Mouse (Mus musculus) adrenal gland, postnatal 4 days (tissue): Measurements from ENCODE around the gene Ehd4. TPM values are rescaled to one million over a fixed set of nuclear protein-coding genes. Genes with fewer than 3 reads are reported as not detected.

Experiments used
- DNase-seq, 2 experiments: peaks; one replicate each; pipeline ENCODE4 v3.0.0; 2021 to 2022; ENCODE audit warnings: low spot score in 2 of 2, mixed read lengths in 2 of 2
- total RNA-seq, 2 experiments: library from RNA; stranded (reverse); gene quantifications; 2 replicates each; pipeline ENCODE4 v1.2.3; 2021

The Ehd4 gene
- total RNA-seq, 2 experiments from 2014 or later, result 46.6 to 47.0 TPM

DNA sequence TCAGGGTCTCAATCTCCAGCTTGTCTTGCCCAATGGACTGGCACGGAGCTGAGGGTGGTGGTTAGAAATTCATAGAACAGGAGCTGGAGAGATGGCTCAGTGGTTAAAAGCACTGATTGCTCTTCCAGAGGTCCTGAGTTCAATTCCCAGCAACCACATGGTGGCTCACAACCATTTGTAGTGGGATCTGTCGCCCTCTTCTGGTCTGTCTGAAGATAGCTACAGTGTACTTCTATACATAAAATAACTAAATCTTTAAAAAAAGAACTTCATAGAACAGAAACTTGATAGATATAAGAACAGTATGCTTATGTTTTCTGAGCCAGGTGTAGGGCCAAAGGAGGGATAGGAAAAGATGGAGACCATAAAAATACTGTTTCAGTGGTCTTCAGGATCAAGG is 72.0 kb downstream of the Ehd4 start:
- DNase-seq, result no peak

DNA sequence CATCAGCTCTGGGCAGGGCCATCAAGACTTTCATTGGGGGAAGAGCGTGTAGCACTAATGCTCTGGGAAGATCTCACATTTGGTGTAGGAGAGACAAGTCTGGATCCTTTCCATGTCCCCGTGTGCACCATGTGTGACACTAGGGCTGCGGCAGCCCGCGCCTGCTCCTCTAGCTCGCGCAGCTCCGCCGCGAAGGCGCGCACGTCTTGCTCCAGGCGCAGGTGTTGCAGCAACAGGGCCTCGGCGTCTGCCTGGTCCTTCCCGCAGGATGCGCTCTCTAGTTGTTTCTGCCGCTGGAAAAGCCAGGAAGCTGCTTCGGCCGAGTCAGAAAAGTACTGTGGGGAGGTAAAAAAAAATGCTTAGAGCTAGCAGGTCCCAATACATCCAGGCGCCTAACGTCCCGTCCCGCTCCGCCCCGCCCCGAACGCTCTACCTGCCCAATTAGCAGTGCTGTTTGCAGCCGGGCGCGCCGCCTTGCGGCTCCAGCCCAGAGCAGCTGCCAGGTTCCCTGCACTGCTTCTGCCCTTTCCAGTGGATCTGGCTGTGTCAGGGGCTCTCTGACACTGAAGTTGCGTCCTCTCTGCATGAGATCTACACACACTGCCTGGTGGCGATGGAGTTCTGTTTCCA is 78.2 kb downstream of the Ehd4 start:
- no peak for DNase-seq

DNA sequence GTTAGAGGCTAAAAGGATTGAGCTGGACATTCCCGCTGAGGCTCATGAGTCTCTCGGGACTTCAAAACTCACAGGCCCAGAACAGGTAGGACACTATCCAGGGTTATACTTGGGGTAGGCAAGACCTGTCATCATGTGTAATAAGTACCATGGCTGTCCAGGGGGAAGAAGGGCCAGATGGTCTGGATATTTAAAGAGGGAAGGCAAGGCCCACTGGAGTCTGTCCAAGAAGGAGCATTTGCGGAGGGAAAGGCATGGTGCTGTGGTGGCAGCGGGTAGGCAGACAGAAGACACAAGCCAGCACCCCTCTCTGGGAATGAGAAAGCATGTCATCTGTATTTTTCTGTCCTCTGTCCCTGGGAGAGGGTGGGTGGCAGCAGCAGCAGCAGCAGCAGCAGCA is 80.3 kb downstream of the Ehd4 start:
- DNase-seq, result no peak

DNA sequence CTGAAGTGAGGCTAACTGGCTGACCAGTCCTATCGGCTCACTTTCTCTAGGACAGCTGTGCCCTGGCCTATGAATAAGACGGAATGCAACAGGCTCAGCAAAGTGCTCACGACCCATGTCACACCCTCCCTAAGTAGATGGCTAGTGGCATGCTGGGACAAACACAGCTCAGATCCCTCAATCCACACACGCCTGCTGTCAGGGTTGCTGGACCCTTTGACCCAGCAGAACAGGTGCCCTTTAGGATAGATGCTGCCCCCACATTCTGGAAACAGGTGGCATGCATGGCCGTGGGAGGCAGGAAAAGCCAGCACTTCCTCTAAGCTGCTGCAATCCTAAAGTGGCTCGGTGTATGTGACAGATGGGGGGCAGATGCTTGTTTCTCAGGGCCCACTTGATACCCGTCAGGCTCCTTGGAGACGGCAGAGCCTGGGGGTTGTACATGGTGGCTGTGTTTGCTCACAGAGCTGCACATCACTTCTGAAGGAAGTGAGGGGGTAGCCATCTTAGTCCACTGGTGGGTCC is 84.9 kb downstream of the Ehd4 start:
- no peak for DNase-seq

DNA sequence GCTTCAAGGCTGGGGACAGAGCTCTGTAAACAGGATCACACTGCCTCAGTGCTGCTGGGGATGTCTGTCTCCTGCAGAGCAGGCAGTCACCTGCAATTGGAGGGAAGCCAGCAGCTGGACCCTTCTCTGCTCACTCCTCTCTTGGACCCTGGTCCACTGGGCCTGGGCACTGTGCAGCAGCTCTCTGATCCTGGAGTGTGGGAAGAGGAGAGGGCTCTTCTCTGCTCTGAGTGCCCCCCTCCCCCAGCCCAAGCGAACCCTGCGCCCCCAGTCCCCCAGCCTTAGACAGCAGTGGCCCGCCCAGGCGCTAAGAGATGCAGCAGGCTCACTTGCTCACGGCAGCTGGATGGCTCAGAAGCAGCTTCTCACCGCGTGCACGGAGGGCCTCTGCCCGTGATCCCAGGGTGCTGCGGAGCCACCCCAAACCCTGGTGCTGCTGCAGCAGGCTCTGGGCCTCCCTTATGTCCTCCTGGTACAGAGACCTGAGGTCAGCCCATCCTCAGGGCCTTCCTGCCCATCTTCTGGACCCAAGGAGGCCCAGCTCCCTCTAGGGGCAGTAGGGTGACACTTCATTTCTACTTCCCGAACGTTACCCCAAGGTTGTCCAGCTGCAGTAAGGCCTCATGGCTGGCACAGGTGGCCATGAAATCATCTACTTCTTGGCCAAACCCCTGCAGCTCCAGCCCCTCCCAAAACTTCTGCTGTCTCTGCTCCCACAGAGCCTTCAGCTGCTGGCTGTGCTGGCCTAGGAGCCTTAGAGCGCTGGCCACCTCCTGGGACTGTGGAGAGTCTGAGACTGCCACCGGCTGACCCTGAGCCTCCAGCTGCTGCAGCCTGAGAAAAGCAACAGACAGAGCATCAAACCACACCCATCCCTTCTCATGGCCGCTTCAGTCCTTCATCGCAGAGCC is 85.6 kb downstream of the Ehd4 start:
- no peak for DNase-seq

DNA sequence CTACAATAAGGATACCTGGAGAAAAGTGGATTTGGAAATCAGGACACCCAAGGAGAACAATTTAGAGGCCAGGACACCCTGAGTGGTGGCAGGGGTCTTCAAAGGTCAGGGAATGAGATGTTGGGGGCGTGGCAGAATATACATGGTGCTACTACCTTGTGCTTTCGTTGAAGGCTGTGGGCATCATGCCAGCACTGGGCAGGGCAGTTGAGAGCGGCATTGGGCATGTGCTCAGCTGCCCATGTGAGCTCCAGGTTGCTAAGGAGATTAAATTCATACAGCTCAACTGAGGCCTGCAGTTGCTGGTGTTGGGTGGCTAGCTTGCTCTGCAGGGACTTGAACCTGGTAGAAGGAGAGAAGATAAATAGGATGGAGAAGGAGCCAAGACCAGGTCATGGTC is 88.2 kb downstream of the Ehd4 start:
- no peak for DNase-seq

DNA sequence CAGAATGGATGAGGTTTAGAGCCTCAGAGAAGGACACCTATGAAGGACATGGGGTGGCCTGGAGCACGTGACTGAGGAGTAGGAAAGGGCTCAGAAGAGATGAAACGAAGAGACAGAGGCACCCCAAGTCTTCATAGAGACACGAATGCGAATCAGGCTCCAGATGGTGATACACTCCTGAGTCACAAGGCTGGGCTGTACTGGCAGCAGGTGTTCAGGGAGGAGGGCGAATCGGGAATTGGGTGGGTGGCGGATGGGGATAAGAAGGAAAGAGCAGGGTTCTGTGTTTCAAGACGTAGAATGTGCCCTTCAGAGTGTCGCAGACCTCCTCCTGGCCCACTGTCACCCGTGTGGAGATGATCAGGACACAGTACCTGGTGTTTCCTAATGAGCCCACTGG is 89.2 kb downstream of the Ehd4 start:
- no peak for DNase-seq

DNA sequence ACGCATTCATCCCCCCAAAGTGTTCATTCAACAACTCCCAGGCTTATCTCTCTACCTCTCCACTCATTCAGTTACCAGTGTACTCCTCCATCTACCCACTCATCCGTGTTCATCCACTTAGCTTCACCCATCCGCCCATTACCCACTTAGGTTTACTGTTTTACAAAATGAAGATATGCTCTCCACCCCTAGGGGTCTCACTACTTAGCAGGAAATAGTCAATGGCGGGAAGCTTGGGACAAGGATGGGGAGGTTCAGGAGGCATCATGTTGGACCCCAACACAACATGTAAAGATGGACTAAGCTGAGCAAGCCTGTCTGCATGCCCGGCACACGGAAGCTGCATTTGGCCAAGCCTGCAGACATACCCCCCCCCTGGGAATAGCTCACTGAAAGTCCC is 89.8 kb downstream of the Ehd4 start:
- no peak for DNase-seq

DNA sequence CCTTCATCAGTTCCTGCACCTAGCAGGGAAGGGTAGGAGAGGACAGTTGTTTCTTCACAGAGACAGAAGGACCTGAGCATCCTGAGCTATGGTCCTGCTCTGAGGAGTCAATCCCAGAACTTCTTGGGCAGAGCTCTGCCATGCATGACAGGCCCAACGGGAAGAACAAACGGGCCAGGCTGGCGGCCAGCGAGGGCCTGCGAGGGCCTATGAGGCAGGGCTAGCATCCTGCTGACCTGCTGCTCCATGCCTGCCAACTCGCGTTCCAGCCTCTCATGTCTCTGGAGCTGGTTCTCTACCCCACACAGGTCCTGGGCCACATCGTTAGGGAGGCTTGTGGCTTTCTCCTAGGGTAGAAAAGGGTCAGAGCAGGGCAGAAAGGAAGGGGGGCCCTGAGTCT is 92.2 kb downstream of the Ehd4 start:
- DNase-seq, result no peak

DNA sequence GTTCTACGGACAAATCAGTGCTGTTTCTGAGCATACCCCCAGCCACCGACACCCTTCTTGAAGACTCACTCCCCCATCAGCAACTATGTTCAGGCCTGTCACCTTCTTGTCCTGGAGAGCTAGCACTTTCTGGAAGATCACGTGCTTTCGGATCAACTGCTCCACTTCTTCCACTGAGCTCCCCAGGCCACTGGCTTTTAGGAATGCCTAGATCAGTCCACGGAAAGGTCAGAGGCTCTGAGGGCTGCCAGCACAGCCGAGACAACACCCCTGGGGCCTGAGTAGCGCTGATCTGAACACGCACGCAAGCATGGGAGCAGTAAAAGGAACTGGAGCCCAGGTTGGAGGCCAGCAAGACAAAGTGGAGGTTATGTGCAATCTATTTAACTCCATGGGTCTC is 93.8 kb downstream of the Ehd4 start:
- no peak for DNase-seq

DNA sequence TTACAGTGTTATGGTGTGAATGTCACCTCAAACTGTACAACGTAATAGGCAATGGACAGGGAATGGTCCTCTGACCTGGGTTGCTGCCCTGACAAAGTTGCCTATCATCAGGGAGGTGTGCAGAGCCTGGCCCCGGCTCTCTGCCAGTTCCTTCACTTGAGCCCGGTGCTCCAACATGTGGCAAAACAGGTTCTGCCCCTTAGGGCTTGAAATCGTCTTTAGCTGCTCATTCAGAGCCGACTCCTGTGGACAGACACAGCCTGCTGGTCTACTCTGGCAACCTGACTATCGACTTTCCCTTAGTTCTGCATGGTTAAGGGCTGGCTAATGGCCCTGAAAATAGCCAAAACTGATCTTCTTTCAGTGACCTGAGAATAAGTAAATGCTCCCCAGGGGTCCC is 94.2 kb downstream of the Ehd4 start:
- no peak for DNase-seq

DNA sequence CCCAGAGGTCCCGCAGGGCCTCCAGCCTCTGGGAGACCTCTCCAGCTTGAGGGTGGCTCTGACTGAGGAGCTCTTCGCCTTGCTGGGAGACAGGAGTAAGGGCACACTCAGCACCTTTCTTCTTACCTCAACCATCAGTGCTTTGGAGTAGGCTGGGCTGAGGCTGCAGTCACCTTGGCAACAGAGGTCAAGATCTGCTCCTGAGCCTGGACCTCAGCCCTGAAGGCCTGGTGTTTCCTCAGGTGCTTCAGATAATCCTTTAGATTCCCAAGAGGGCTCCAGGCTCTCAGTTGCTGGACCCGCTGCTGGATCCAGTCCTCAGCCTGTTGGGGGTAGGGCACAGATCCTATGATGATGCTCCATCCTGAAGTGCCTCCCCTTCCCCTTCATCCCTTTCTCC is 94.9 kb downstream of the Ehd4 start:
- no peak for DNase-seq

DNA sequence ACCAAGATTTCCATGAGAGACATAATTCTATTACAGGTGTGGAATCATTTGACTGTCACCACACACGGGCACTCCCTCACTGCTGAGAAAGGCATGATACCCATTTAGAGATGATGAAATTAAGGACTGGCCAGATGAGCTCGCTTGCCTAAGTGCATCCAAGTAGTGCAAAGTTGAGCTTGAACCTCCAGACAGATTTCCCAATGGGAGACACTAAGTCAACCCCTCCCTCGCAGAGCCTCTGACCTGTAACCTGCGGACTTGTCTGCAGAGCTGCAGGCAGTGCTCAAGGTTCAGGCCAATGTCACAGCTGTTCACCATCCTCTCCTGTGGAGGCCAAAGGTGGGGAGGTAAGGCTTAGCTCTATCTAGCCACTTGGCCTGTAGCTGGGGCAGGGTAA is 95.6 kb downstream of the Ehd4 start:
- DNase-seq, result no peak

DNA sequence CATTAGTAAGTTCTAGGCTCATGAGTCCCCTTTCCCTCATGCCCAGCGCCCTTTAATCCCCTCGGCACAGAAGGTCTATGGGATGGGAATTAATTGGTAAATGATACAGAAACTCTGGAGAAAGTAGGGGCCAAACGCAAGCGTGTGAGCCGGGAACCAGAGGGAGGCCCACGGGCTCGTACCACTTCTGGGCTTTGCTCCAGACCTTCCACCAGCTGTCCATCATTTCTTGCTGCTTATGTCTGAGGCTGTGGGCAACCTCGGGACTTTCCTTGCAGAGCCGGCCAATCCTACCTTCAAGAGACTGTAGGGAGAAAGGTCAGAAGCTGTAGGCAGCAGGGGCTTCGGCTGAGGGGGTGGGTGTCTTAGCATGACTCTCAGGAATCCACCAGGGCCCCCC is 98.5 kb downstream of the Ehd4 start:
- no peak for DNase-seq

DNA sequence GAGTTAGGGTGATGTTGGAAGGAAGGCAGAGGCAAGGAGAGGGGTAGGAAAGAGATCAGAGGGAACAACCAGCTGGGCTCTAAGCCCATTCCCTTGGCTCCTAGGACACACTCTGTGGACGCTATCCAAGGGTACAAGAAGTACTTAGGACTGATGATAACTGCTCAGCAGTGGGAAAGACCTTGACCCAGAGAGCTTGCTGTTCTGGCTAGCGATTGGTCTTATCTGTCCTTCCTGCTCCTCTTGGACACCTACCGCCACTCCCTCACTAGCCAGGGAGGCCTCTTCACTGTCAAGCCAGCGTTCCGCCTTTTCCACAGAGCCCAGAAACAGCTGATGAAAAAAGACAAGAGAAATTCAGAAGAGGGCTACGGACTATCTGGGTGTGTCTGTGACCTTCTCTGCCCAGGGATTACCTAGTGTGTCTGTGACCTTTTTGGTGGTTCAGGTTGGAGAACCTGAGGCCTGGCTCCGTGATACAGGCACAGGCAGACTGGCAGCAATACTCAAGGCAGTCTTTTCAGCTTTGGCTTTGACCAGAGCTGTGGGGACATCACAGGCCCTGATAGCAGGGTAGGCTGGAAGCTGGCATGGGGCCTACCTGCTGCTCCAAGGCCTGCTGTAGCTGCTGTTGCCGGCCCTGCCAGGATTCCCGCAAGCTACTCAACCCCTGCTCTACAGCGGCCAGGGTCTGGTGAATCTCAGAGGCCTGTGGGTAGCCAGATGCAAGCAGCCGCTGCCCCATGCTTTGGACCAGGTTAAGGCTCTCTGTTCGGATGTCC is 99.4 kb downstream of the Ehd4 start:
- no peak for DNase-seq

DNA sequence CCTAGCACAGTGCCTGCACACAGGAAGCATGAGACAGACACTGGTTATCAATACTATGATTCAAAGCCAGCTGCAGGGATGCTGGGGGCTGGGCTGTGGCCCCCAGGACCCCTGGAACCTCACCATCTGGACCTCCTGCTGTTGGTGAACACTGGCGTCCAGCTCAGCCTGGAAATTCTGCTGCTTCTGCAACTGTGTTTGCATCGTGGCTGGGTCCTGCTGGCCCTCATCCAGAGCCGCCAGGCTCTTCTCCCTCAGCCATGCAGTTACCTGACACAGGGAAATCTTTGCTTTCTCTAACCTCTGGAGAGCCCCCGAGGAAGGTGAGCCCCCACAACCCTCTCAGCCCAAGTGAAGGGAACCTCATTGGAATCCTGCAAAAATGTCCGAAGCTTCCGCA is 103.0 kb downstream of the Ehd4 start:
- no peak for DNase-seq

DNA sequence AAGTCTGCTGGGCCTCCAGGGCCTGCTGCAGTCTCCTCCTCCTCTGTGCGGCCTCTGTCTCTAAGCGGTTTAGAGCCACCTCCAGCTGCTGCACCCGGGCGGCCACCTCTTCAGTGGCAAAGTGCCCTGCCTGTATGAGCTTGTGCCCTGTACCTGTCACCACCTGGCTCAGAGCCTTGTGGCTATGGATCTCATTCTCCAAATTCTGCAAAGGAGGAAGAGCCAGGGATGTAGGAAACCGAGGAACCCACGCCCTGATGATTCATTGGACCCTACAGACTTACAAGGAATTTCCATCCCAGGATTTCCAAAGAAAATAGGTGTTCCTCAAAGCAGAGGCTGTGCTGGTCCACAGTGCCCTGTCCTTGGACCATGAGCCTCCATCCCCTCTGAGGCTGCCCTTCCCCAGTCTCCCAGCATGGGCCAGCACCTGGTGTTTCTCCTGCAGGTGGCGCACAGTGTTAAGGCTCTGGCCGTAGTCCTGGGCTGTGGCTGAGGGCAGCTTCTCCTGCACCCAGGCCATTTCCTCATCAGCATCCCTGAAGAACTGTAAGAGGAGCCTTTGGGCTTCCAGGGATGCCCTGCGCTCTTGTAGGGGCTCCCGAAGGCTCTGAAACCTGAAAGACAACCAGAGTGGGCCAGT is 104.7 kb downstream of the Ehd4 start:
- DNase-seq, result no peak

DNA sequence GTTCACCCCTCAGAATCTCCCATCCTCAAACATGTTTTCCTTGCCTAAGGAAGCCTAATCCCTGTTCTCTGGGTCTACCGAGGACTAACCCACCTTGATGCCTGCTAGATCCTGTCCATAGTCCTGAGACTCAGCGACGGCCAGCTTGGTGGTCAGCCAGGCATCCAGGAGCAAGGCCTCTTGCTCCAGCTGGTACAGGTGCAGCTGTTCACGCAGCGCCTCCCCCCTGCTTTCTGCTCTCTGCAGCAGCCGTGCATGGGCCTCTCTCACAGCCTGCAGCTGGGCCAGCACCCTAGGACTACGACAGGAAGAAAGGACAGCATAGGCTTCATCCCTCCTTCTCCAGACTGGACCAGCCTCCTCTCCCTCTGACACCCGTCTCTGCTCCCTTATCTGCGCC is 106.2 kb downstream of the Ehd4 start:
- no peak for DNase-seq

DNA sequence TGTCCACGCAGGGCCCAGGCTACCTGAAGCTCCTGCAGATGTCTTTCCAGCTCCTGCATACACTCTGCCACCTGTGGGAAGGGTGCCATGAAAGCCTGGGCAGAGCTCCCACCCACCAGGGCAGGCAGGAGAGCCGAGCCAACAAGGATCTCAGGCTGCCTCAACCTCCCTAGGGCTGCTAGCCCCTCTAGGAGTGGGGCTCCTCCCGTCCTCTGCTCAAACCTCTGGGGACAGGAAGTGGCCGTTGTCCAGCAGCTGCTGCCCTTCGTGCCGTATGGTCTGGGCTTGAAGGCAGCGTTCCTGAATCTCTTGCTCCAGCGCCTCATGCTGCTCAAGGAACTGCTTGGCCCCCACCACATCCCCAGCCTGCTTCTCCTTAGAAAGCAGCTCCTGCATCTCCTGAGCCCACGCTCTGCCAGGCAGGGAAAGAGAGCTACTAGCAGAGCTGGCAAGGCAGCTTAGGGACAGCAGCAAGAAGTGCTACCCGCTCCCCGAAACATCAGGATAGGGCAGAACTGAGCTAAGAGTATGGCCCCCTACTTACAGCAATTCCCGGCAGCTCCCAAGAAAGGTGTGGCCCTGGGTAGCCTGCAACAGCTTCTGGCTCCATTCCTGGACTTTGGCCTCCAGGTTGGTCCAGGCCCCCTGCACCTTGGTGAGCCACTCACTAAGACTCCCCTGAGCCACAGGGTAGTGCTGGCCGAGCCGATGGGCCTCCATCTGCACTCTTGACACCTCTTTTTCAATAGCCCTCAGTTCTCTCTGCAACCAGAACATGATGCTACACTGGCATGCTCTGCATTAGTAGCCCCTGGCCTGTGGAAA is 107.7 kb downstream of the Ehd4 start:
- DNase-seq, result no peak

DNA sequence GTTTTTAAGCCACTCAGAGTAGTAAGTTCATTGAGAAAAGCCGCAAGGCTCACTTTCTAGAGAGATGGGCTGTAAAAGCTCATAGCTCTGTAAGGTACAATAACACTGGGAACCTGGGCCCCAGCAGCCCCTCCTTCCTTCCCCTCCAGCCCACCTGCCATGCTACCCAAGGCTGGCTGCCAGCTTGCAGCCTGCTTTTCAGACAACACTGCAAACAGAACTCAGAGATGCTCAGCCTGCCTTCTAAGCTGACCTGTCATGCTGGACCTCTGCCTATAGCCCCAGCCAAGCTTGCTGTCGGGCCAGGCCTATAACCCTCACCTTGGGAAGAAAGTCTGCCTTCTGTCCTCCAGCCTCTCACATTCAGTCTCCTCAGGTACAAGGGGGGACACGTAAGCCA is 109.7 kb downstream of the Ehd4 start:
- DNase-seq, result no peak
